21 mouse cellular contexts compared by ENCODE assay signal in genomic region chr3:22168432-22168831, GRCm38 (mm10).
DNase-seq lines count a peak whose midpoint lies in the region; ATAC-seq and TF ChIP-seq lines count a peak whose summit lies in the region.
"Had no signal": no experiment of that assay in that cellular context is flagged by ENCODE, and none has a peak within 500 bp of the region (broad histone marks: within the 10 kb centered on the region; RNA-seq: fewer than 3 reads in every experiment).

No protein-coding gene starts in this region.

- H3K27me3 ChIP-seq in kidney, embryonic 15.5 days = no peaks in the 10 kb centered on the region
- no peaks in the 10 kb centered on the region for H3K27me3 ChIP-seq in liver, postnatal 0 days (ENCODE audit: insufficient read depth, low read length)
- H3K27me3 ChIP-seq in liver, embryonic 11.5 days (replicated peaks; ENCODE audit: control insufficient read depth, insufficient read depth, low read length) = no peaks in the 10 kb centered on the region
- H3K27me3 ChIP-seq: forebrain, embryonic 13.5 days; hindbrain, embryonic 12.5 days; hindbrain, embryonic 15.5 days had no signal

- DNase-seq in kidney, adult 9 months = peak; percentile 17
- DNase-seq in liver, postnatal 0 days = no peak
- no peak for DNase-seq in liver, embryonic 11.5 days (ENCODE audit: low spot score)
- no peak for DNase-seq in urinary bladder, postnatal 14 days (ENCODE audit: low spot score)
- DNase-seq: adrenal gland, postnatal 10 days; adrenal gland, postnatal 36 days; cerebellum, adult 18-20 months; cerebellum, adult 9-10 months; cerebellum, postnatal 14 days; forebrain, postnatal 0 days; gastrocnemius, postnatal 10 days; gastrocnemius, postnatal 36 days; heart, adult 11 months had no signal

- H3K27ac ChIP-seq in kidney, embryonic 15.5 days = no peak overlapping the region
- no peak overlapping the region for H3K27ac ChIP-seq in liver, postnatal 0 days (ENCODE audit: low read depth)
- no peak overlapping the region for H3K27ac ChIP-seq in liver, embryonic 11.5 days (ENCODE audit: low read depth, low read length)
- H3K27ac ChIP-seq: forebrain, embryonic 10.5 days; forebrain, embryonic 13.5 days; hindbrain, embryonic 12.5 days; hindbrain, embryonic 15.5 days had no signal

- H3K4me2 ChIP-seq in kidney, embryonic 15.5 days = no peak overlapping the region
- no peak overlapping the region for H3K4me2 ChIP-seq in liver, postnatal 0 days (ENCODE audit: low read depth, low read length)
- no peak overlapping the region for H3K4me2 ChIP-seq in liver, embryonic 11.5 days
- H3K4me2 ChIP-seq: forebrain, embryonic 13.5 days; heart, embryonic 11.5 days; hindbrain, embryonic 12.5 days; hindbrain, embryonic 15.5 days had no signal

- no peak overlapping the region for H3K9ac ChIP-seq in kidney, embryonic 15.5 days
- H3K9ac ChIP-seq in liver, postnatal 0 days (replicated peaks) = no peak overlapping the region
- H3K9ac ChIP-seq in liver, embryonic 11.5 days (ENCODE audit: low read depth, low read length) = no peak overlapping the region
- H3K9ac ChIP-seq: forebrain, embryonic 13.5 days; forebrain, postnatal 0 days; hindbrain, embryonic 12.5 days; hindbrain, embryonic 15.5 days had no signal

- 68% methylated on average over 4 of the region's 4 CpGs for WGBS in kidney, embryonic 15.5 days
- WGBS in liver, postnatal 0 days (ENCODE audit: insufficient replicate concordance) = 71% methylated on average over 4 of the region's 4 CpGs
- WGBS in liver, embryonic 11.5 days = 89% methylated on average over 4 of the region's 4 CpGs

- H3K36me3 ChIP-seq in kidney, embryonic 15.5 days = peaks cover 9% of the 10 kb centered on the region; the same call in 1 of the 2 replicates
- peaks cover 3% of the 10 kb centered on the region; the same call in 1 of the 2 replicates for H3K36me3 ChIP-seq in liver, postnatal 0 days (replicated peaks; ENCODE audit: insufficient read depth, low read length)
- no peaks in the 10 kb centered on the region for H3K36me3 ChIP-seq in liver, embryonic 11.5 days (ENCODE audit: control insufficient read depth, insufficient read depth, low read length)
- H3K36me3 ChIP-seq: hindbrain, embryonic 12.5 days; hindbrain, embryonic 15.5 days had no signal

- H3K9me3 ChIP-seq in kidney, embryonic 15.5 days (replicated peaks) = no peaks in the 10 kb centered on the region
- no peaks in the 10 kb centered on the region for H3K9me3 ChIP-seq in liver, postnatal 0 days (ENCODE audit: low read length)
- H3K9me3 ChIP-seq in liver, embryonic 11.5 days (ENCODE audit: control insufficient read depth, low read length) = no peaks in the 10 kb centered on the region
- H3K9me3 ChIP-seq: forebrain, embryonic 10.5 days; forebrain, embryonic 13.5 days; hindbrain, embryonic 12.5 days; hindbrain, embryonic 15.5 days had no signal

- TF ChIP-seq EP300 in liver, postnatal 0 days (IDR thresholded peaks at IDR 0.05; ENCODE audit: low read depth) = no peak

- ATAC-seq in kidney, embryonic 15.5 days (replicated peaks; ENCODE audit: low FRiP score) = no peak
- peak; percentile 82 for ATAC-seq in liver, postnatal 0 days
- no peak for ATAC-seq in liver, embryonic 11.5 days (replicated peaks; ENCODE audit: low FRiP score)
- 0 out of 2 replicates have a peak, but pooled peaks have one; percentile 20 for ATAC-seq in granulocyte monocyte progenitor cell, adult 5-6 weeks (replicated peaks; ENCODE audit: poor library complexity, severe bottlenecking)
- ATAC-seq: CD4-positive, CD25-positive, alpha-beta regulatory T cell, adult 4 months; forebrain, embryonic 13.5 days; forebrain, postnatal 0 days had no signal

- 0 out of 2 replicates have a peak, but pooled peaks cover 4% of the 10 kb centered on the region for H3K4me1 ChIP-seq in kidney, embryonic 15.5 days
- 0 out of 2 replicates have a peak, but pooled peaks cover 9% of the 10 kb centered on the region for H3K4me1 ChIP-seq in liver, postnatal 0 days (ENCODE audit: insufficient read depth)
- H3K4me1 ChIP-seq in liver, embryonic 11.5 days (replicated peaks; ENCODE audit: control insufficient read depth, insufficient read depth, low read length) = no peaks in the 10 kb centered on the region
- H3K4me1 ChIP-seq: hindbrain, embryonic 15.5 days had no signal

- no peak for TF ChIP-seq CTCF in liver, postnatal 0 days (IDR thresholded peaks at IDR 0.05; ENCODE audit: low read depth)

- H3K4me3 ChIP-seq in kidney, embryonic 15.5 days (replicated peaks) = no peak overlapping the region
- no peak overlapping the region for H3K4me3 ChIP-seq in liver, postnatal 0 days (ENCODE audit: low read depth, low read length)
- H3K4me3 ChIP-seq in liver, embryonic 11.5 days (ENCODE audit: low read depth, low read length) = no peak overlapping the region
- H3K4me3 ChIP-seq: forebrain, embryonic 10.5 days; forebrain, embryonic 13.5 days; hindbrain, embryonic 12.5 days; hindbrain, embryonic 15.5 days had no signal

Comparison
In these comparisons a context has a peak if more than half of its experiments do, and no peak if none do; other contexts are left out.
1. ATAC-seq: peak in liver, postnatal 0 days (single experiment) and granulocyte monocyte progenitor cell, adult 5-6 weeks (single experiment); none in kidney, embryonic 15.5 days (single experiment) and liver, embryonic 11.5 days (single experiment).